In the genomic region with DNA sequence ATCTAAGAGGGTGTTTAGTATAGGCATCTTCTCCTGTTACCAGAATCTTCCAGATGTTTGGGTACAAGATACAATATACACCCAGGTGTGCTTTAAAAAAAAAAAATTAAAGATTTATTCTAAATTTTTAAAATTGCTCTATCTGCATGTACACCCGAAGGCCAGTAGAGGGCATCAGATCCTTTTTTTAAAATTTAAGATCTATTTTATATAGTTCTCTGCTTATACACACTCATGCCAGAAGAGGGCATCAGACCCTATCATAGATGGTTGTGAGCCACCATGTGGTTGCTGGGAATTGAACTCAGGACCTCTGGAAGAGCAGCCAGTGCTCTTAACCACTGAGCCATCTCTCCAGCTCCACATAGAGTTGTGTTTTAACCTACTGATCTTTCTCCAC, we compare ENCODE assay signal across 11 mouse cellular contexts. TPM values are rescaled to one million over a fixed set of nuclear protein-coding genes. Genes with fewer than 3 reads are reported as not detected.
DNase-seq lines count a peak whose midpoint lies in the region; TF ChIP-seq lines count a peak whose summit lies in the region.
"Had no signal": no experiment of that assay in that cellular context is flagged by ENCODE, and none has a peak within 500 bp of the region (broad histone marks: within the 10 kb centered on the region; RNA-seq: fewer than 3 reads in every experiment).

No protein-coding gene starts in this region.

- no peak overlapping the region for H3K27ac ChIP-seq in kidney, adult 2 months (ENCODE audit: insufficient read depth, low read depth, low read length)
- no peak overlapping the region for H3K27ac ChIP-seq in spleen, adult 2 months (ENCODE audit: insufficient read depth, low read length)
- H3K27ac ChIP-seq: forebrain, embryonic 10.5 days; hindbrain, embryonic 10.5 days; limb, embryonic 12.5 days; neural tube, embryonic 12.5 days had no signal

- no peak for TF ChIP-seq POLR2A in kidney, adult 2 months (IDR thresholded peaks at IDR 0.05; ENCODE audit: low read depth, low read length)
- TF ChIP-seq POLR2A in spleen, adult 2 months (IDR thresholded peaks at IDR 0.05; ENCODE audit: low read depth, low read length), result no peak

- no peak overlapping the region for H3K4me3 ChIP-seq in kidney, adult 2 months (ENCODE audit: insufficient read depth, low read depth, low read length)
- H3K4me3 ChIP-seq in spleen, adult 2 months (ENCODE audit: extremely low read depth, insufficient read depth, insufficient read length), result no peak overlapping the region
- H3K4me3 ChIP-seq: forebrain, embryonic 10.5 days; hindbrain, embryonic 10.5 days; limb, embryonic 12.5 days; neural tube, embryonic 12.5 days had no signal

- peak; percentile 23 for DNase-seq in kidney, adult 2 months
- DNase-seq in kidney, postnatal 4 days, result no peak
- DNase-seq in spleen, adult 2 months (ENCODE audit: low read depth in 1 of 2, low spot score in 2 of 2), result peak in 1 of 2 experiments; percentile 14
- DNase-seq in spleen, postnatal 14 days (ENCODE audit: low spot score in 2 of 2), result no peak
- peak; percentile 72 for DNase-seq in R1 (ENCODE audit: low read depth, low spot score)
- no peak for DNase-seq in frontal cortex, postnatal 25 days (ENCODE audit: low spot score in 2 of 2)
- DNase-seq in left cerebral cortex, postnatal 14 days (ENCODE audit: low spot score in 2 of 2), result no peak

- 50% methylated on average over 1 of the region's 1 CpGs for WGBS in kidney, adult 2 months
- 54% methylated on average over 1 of the region's 1 CpGs for WGBS in spleen, adult 2 months

- H3K36me3 ChIP-seq in kidney, adult 2 months (ENCODE audit: control insufficient read depth, insufficient read depth, low read length), result no peaks in the 10 kb centered on the region
- H3K36me3 ChIP-seq in spleen, adult 2 months (ENCODE audit: control insufficient read depth, insufficient read depth, low read length), result peaks cover 2% of the 10 kb centered on the region; the same call in 1 of the 2 replicates
- H3K36me3 ChIP-seq: forebrain, embryonic 10.5 days; hindbrain, embryonic 10.5 days; limb, embryonic 12.5 days; neural tube, embryonic 12.5 days had no signal

- H3K27me3 ChIP-seq in kidney, adult 2 months (replicated peaks; ENCODE audit: control insufficient read depth, insufficient read depth, low read length), result no peaks in the 10 kb centered on the region
- no peaks in the 10 kb centered on the region for H3K27me3 ChIP-seq in spleen, adult 2 months (ENCODE audit: control insufficient read depth, insufficient read depth, low read length)
- H3K27me3 ChIP-seq: limb, embryonic 12.5 days had no signal

- H3K4me1 ChIP-seq in kidney, adult 2 months (ENCODE audit: control insufficient read depth, insufficient read depth, low read length), result no peaks in the 10 kb centered on the region; the same call in 1 of the 2 replicates
- no peaks in the 10 kb centered on the region for H3K4me1 ChIP-seq in spleen, adult 2 months (ENCODE audit: control insufficient read depth, insufficient read depth, insufficient read length)
- H3K4me1 ChIP-seq: limb, embryonic 12.5 days; neural tube, embryonic 12.5 days had no signal

- 0 out of 2 replicates have a peak, but pooled peaks have one; percentile 16 for TF ChIP-seq CTCF in kidney, adult 2 months (conservative IDR thresholded peaks at IDR 0.05; ENCODE audit: insufficient read depth, insufficient read length, low read depth, low read length)
- TF ChIP-seq CTCF in spleen, adult 2 months (IDR thresholded peaks at IDR 0.05; ENCODE audit: extremely low read depth, insufficient read depth, insufficient read length, insufficient replicate concordance), result 0 out of 2 replicates have a peak, but pooled peaks have one; percentile 20

- intact Hi-C loops in left cerebral cortex, postnatal 14 days (cut with DNase I), result loop anchor here (5.0 kb wide), 1 partner anchor 45 kb away; no protein-coding TSS in a partner anchor

RNA-seq across cellular contexts. Expression of a gene that starts 45.7 kb away (rescaled TPM):
- polyA plus RNA-seq in kidney, adult 2 months (2012; rRNA removed), result 6.3 and 6.5 TPM in 2 replicates
- 26.2 and 33.4 TPM in 2 replicates for polyA plus RNA-seq in spleen, adult 2 months (2012; rRNA removed)
- 1 to 10 TPM; 4.7 to 6.6 TPM for total RNA-seq in left cerebral cortex, postnatal 14 days (2021)

RNA-seq across cellular contexts. Expression of a gene that starts 53.7 kb away (rescaled TPM):
- 74.3 and 106 TPM in 2 replicates for polyA plus RNA-seq in kidney, adult 2 months (2012; rRNA removed)
- polyA plus RNA-seq in spleen, adult 2 months (2012; rRNA removed), result 0.77 and 1.3 TPM in 2 replicates
- total RNA-seq in left cerebral cortex, postnatal 14 days (2021), result 10 to 100 TPM; 24.4 to 27.2 TPM

RNA-seq across cellular contexts. Expression of a gene that starts 55.1 kb away (rescaled TPM):
- 0.73 and 1.1 TPM in 2 replicates for polyA plus RNA-seq in kidney, adult 2 months (2012; rRNA removed)
- polyA plus RNA-seq in spleen, adult 2 months (2012; rRNA removed), result 0.08 and 0.13 TPM in 2 replicates
- total RNA-seq in left cerebral cortex, postnatal 14 days (2021), result 10 to 100 TPM; 13.6 to 17.6 TPM

Comparison
In these comparisons a context has a peak if more than half of its experiments do, and no peak if none do; other contexts are left out.
1. DNase-seq: peak in kidney, adult 2 months (single experiment) and R1 (single experiment); none in kidney, postnatal 4 days (0 of 2), spleen, postnatal 14 days (0 of 2), frontal cortex, postnatal 25 days (0 of 2) and left cerebral cortex, postnatal 14 days (0 of 2).
2. RNA of a gene that starts 53.7 kb away (polyA plus RNA-seq): 74.3 to 106 TPM in kidney, adult 2 months; 0.77 to 1.3 TPM in spleen, adult 2 months; every median in the first group is over 10 times any median in the second.